Mouse (Mus musculus): Measurements from ENCODE around the gene Usp2. TPM values are rescaled to one million over a fixed set of nuclear protein-coding genes. Genes with fewer than 3 reads are reported as not detected.
A peak's percentile ranks its signal among the peaks of the same experiment; 100 is the strongest.

Gene Usp2
- total and polyA plus RNA-seq, 3 experiments = 3.2 to 20.1 (median 8.6) TPM

DNA sequence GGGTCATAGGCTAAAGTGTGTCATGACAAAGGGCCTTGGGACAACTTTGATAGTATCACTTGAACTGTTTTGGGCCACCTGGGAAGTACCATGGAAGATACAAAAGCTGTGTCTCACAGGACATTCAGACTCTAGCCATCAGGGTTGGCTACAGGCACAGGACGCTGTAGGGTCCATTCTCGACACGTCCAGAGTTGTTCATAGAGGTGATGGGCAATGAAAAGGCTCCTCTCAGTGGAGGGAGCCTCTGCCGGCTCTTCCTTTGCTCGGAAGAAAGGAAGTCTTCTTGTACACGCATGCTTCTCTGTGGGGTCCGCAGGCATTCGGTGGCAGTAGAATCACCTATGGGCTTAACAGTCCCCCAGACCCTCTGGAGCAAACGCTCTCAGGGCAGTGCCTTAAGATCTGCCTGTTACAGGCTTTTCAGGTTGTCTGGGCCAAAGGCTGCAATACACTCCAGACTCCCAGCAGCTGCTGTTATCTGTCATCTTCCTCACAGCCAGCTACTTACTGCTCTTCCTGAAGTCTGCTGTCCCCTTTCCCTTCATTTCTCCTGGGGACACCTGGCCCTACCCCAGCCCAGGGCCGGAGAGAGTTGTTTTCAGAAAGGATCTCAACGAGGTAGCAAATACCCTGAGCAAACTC is 10.6 kb downstream of the Usp2 start:
- Histone ChIP-seq H3K36me3 (replicated peaks) (peaks cover 8% of the 10 kb centered on the region), H3K9me3 (replicated peaks) (no peaks in the 10 kb centered on the region), H3K4me1 (ENCODE audit: insufficient read depth, low read depth, low read length) (peaks cover 22% of the 10 kb centered on the region), H3K4me3 (ENCODE audit: low read depth, low read length) (no peak overlapping the region), H3K27me3 (ENCODE audit: insufficient read depth, low read length) (peaks cover 10% of the 10 kb centered on the region)
- DNase-seq (ENCODE audit: low spot score) = no peak
- ATAC-seq (ENCODE audit: extremely low read depth, insufficient number of reproducible peaks, low FRiP score, poor library complexity, severe bottlenecking) = no peak
- TF ChIP-seq GATA1 (IDR thresholded peaks at IDR 0.05; ENCODE audit: borderline replicate concordance, low read length) = no peak
- no peak for TF ChIP-seq CTCF (IDR thresholded peaks at IDR 0.05; ENCODE audit: low read depth, low read length)
- TF ChIP-seq POLR2AphosphoS5 (IDR thresholded peaks at IDR 0.05; ENCODE audit: insufficient replicate concordance, low read depth, low read length) = no peak
- no peak for TF ChIP-seq GATA2 (IDR thresholded peaks at IDR 0.05; ENCODE audit: borderline replicate concordance, low read depth, low read length)
- no peak for TF ChIP-seq TAL1 (conservative IDR thresholded peaks at IDR 0.05; ENCODE audit: low read depth, low read length)

- Histone ChIP-seq H3K4me3 (ENCODE audit: low read depth, low read length) (no peak overlapping the region), H3K9me3 (replicated peaks) (no peaks in the 10 kb centered on the region), H3K27me3 (ENCODE audit: insufficient read depth, low read length) (peaks cover 9% of the 10 kb centered on the region), H3K4me1 (ENCODE audit: insufficient read depth, low read depth, low read length) (peaks cover 22% of the 10 kb centered on the region), H3K36me3 (replicated peaks) (peaks cover 8% of the 10 kb centered on the region)
- ATAC-seq (ENCODE audit: extremely low read depth, insufficient number of reproducible peaks, low FRiP score, poor library complexity, severe bottlenecking) (no peak), DNase-seq (ENCODE audit: low spot score) (no peak)
- no peak for TF ChIP-seq POLR2AphosphoS5 (IDR thresholded peaks at IDR 0.05; ENCODE audit: insufficient replicate concordance, low read depth, low read length)
- TF ChIP-seq GATA1 (IDR thresholded peaks at IDR 0.05; ENCODE audit: borderline replicate concordance, low read length) = no peak
- TF ChIP-seq GATA2 (IDR thresholded peaks at IDR 0.05; ENCODE audit: borderline replicate concordance, low read depth, low read length) = no peak
- no peak for TF ChIP-seq CTCF (IDR thresholded peaks at IDR 0.05; ENCODE audit: low read depth, low read length)
- TF ChIP-seq TAL1 (conservative IDR thresholded peaks at IDR 0.05; ENCODE audit: low read depth, low read length) = no peak
These were observed 11.4 kb downstream of the Usp2 start for GRCm38 (mm10) chr9:44078136-44078797.

- TF ChIP-seq TAL1 (conservative IDR thresholded peaks at IDR 0.05; ENCODE audit: low read depth, low read length) (no peak), POLR2AphosphoS5 (IDR thresholded peaks at IDR 0.05; ENCODE audit: insufficient replicate concordance, low read depth, low read length) (no peak), GATA1 (IDR thresholded peaks at IDR 0.05; ENCODE audit: borderline replicate concordance, low read length) (no peak), GATA2 (IDR thresholded peaks at IDR 0.05; ENCODE audit: borderline replicate concordance, low read depth, low read length) (no peak), CTCF (IDR thresholded peaks at IDR 0.05; ENCODE audit: low read depth, low read length) (no peak)
- peaks cover 10% of the 10 kb centered on the region for H3K36me3 ChIP-seq (replicated peaks)
- DNase-seq (ENCODE audit: low spot score) = no peak
- peaks cover 15% of the 10 kb centered on the region for H3K27me3 ChIP-seq (ENCODE audit: insufficient read depth, low read length)
- H3K9me3 ChIP-seq (replicated peaks) = no peaks in the 10 kb centered on the region
- peaks cover 26% of the 10 kb centered on the region for H3K4me1 ChIP-seq (ENCODE audit: insufficient read depth, low read depth, low read length)
- H3K4me3 ChIP-seq (ENCODE audit: low read depth, low read length) = no peak overlapping the region
- ATAC-seq (ENCODE audit: extremely low read depth, insufficient number of reproducible peaks, low FRiP score, poor library complexity, severe bottlenecking) = peak; percentile 24; the same call in 1 of the 2 replicates
These were observed 12.3 kb downstream of the Usp2 start for GRCm38 (mm10) chr9:44078955-44079756.

- no peak for TF ChIP-seq GATA2 (IDR thresholded peaks at IDR 0.05; ENCODE audit: borderline replicate concordance, low read depth, low read length)
- ATAC-seq (ENCODE audit: extremely low read depth, insufficient number of reproducible peaks, low FRiP score, poor library complexity, severe bottlenecking) (no peak), DNase-seq (ENCODE audit: low spot score) (no peak)
- no peak overlapping the region for H3K4me3 ChIP-seq (ENCODE audit: low read depth, low read length)
- peaks cover 19% of the 10 kb centered on the region for H3K27me3 ChIP-seq (ENCODE audit: insufficient read depth, low read length)
- H3K36me3 ChIP-seq (replicated peaks) = peaks cover 10% of the 10 kb centered on the region
- H3K9me3 ChIP-seq (replicated peaks) = no peaks in the 10 kb centered on the region
- H3K4me1 ChIP-seq (ENCODE audit: insufficient read depth, low read depth, low read length) = peaks cover 36% of the 10 kb centered on the region
These were observed 13.4 kb downstream of the Usp2 start for GRCm38 (mm10) chr9:44079997-44080780.

DNA sequence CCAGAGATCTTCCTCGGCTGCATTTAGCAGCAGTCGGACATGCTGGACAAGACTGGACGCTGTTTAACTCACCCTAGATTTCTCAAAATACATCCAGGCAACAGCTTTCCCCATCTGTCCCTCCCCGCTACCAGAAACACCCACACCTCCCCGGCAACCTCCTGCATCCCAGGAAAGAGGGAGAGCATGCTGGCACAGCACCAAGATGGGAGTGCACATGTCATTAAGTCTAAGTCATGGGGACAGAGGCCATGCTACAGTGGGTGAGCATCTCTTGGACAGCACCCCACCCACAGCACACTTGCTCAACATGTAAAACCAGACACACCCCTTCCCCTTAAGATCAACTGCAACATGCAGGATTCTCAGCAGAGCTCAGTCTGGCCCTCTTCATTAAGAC is 14.1 kb downstream of the Usp2 start:
- H3K4me3 ChIP-seq (ENCODE audit: low read depth, low read length) = no peak overlapping the region
- TF ChIP-seq GATA2 (IDR thresholded peaks at IDR 0.05; ENCODE audit: borderline replicate concordance, low read depth, low read length) = no peak
- no peak for TF ChIP-seq CTCF (IDR thresholded peaks at IDR 0.05; ENCODE audit: low read depth, low read length)
- no peak for TF ChIP-seq TAL1 (conservative IDR thresholded peaks at IDR 0.05; ENCODE audit: low read depth, low read length)
- no peak for TF ChIP-seq GATA1 (IDR thresholded peaks at IDR 0.05; ENCODE audit: borderline replicate concordance, low read length)
- TF ChIP-seq POLR2AphosphoS5 (IDR thresholded peaks at IDR 0.05; ENCODE audit: insufficient replicate concordance, low read depth, low read length) = no peak
- H3K4me1 ChIP-seq (ENCODE audit: insufficient read depth, low read depth, low read length) = peaks cover 42% of the 10 kb centered on the region
- ATAC-seq (ENCODE audit: extremely low read depth, insufficient number of reproducible peaks, low FRiP score, poor library complexity, severe bottlenecking) = no peak
- H3K36me3 ChIP-seq (replicated peaks) = peaks cover 8% of the 10 kb centered on the region
- peaks cover 25% of the 10 kb centered on the region for H3K27me3 ChIP-seq (ENCODE audit: insufficient read depth, low read length)
- no peak for DNase-seq (ENCODE audit: low spot score)
- H3K9me3 ChIP-seq (replicated peaks) = no peaks in the 10 kb centered on the region
